Mouse (Mus musculus) hematopoietic stem cell, adult 5-6 weeks (primary cell): Measurements from ENCODE around the gene Homer3. TPM values are rescaled to one million over a fixed set of nuclear protein-coding genes. Genes with fewer than 3 reads are reported as not detected.
A peak's percentile ranks its signal among the peaks of the same experiment; 100 is the strongest.

Experiments
- ATAC-seq, 2 experiments: fragments of 125-278 bp in 1 of 2; replicated peaks in 1 of 2; 2 replicates each; pipeline ENCODE4 v1.8.0; 2016 to 2017; ENCODE audit warnings: inconsistent platforms in 2 of 2, mild to moderate bottlenecking in 2 of 2, moderate number of reproducible peaks in 2 of 2, low read depth in 1 of 2, moderate TSS enrichment in 1 of 2; ENCODE audit not compliant: low FRiP score in 2 of 2, poor library complexity in 2 of 2, severe bottlenecking in 2 of 2, insufficient read depth in 1 of 2, low TSS enrichment in 1 of 2
- total RNA-seq: library from RNA; stranded (forward); fragments of 172-1452, 232-1000 nt; gene quantifications from 2 replicates; pipeline ENCODE4 v1.2.3, GENCODE M21; 2017

Gene Homer3
- total RNA-seq, result 21.1 and 38.2 TPM in 2 replicates

GRCm38 (mm10) chr8:70282603-70283135 lies at the start of gene Homer3:
Homer3 (plus strand) TSS chr8:70282827.
- ATAC-seq, result peak; percentile 85 to 90

DNA sequence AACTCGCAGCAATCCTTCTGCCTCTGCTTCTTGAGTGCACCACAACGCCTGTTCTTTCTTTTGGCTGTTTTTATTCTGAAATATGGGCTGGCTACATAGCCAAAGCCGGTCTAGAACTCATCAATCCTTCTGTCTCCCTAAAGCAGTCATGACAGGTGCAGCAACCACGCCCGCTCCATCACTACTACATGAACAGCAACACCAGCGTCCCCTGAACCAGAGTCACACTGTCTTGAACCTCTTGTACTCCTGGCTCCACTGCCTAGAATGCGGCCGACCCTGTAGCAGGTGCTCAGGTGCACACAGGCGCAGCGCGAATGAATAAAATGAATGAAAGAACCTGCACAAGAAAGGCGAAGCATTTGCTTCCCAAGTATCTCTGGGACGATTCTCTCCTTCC lies 49.0 kb upstream of the Homer3 start:
- ATAC-seq, result no peak

- ATAC-seq, result peak; percentile 87 to 94
These were observed 48.4 kb upstream of the Homer3 start, which contains the start of the genes Sugp2 and Armc6 for GRCm38 (mm10) chr8:70234080-70234780. Sugp2 (plus strand) TSS chr8:70234226. Armc6 (minus strand) TSS chr8:70234466.

DNA sequence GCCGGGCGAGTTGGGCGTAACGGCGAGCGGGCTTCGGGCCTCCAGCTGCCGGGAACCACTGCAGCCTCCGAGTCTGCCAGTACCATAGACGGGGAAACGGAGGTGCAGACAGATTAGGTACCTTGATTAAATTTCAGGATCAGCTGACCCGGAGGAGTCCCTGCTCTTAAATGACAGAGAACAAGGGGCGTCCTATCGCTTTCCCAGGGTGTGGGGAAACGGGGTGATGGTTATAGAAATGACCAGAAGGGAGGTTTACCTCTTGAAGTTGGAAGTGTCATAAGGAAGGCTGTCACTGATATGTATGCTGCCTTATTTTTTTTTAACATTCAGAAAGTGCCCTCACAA lies 47.9 kb upstream of the Homer3 start:
- ATAC-seq, result no peak; a peak in 1 of 4 replicates

DNA sequence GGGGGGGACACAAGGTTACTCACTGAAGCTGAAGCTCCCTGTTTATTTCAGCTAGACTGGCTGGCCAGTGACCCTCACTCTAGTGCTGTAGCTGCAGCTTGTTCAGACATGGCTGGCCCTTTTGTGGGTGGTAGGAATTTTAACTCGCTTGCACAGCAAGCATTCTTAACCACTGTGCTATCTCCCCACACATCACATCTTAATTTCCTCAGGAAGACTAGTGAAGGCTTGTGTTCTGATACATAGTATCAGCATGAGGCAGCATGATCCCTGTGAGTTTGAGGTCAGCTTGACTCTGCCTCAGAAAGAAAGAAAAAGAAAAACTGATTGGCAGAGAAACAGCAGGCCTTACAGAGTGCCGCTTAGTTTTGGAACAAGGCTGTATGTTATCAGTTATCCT lies 44.8 kb upstream of the Homer3 start:
- ATAC-seq, result peak; percentile 47 to 50

DNA sequence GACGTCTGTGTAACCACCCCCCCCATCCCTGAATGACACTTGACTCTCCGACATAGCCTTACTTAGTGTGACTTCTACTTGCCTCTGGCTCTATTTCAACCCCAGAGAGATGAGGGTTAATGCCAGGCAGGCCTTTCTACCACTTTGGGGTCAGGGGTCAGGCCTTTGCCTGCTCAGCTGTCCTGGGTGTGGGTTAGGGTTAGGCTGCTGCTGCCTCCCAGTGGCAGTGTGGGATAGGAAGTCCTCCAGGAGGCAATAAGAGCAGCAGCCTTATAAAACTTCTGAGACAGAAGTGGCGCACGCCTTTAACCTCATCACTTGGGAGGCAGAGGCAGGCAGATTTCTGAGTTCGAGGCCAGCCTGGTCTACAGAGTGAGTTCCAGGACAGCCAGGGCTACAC lies 42.0 kb upstream of the Homer3 start:
- ATAC-seq, result no peak

- ATAC-seq, result no peak
These were observed 36.0 kb upstream of the Homer3 start for GRCm38 (mm10) chr8:70246622-70247021.

DNA sequence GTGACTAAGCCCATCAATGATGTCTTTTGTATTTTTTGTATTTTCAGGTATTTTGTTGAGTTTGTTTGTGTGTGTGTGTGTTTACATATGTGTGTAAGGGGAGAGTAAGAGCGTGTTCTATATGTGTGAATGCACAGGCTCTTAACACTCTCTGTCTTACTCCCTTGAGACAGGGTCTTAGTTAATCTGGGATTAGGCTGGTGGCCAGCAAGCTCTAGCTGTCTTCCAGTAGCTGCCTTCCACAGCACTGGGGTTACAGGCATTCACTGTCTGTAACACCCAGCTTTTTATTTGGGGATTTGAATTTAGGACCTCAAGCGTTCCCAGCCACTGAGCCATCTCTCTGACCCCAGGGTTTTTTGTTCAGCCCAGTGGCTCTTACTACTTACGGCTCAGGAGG lies 34.8 kb upstream of the Homer3 start:
- ATAC-seq, result no peak

DNA sequence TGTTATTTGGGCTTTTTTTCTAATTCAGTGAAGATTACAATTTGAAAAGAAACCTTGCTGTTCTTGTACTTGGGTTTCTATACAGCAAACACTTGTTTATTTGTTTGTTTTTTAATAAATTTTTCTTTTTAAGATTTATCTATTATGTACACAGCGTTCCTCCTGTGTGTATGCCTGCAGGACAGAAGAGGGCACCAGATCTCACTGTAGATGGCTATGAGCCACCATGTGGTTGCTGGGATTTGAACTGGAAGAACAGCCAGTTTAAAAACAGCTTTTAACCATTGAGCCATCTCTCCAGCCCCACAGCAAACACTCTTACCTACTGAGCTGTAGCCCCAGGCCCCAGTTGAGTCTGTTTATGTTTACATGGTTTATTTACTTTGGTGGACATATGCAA lies 28.0 kb upstream of the Homer3 start:
- ATAC-seq, result no peak

- ATAC-seq, result no peak
These were observed 25.2 kb upstream of the Homer3 start for GRCm38 (mm10) chr8:70257456-70257855.

DNA sequence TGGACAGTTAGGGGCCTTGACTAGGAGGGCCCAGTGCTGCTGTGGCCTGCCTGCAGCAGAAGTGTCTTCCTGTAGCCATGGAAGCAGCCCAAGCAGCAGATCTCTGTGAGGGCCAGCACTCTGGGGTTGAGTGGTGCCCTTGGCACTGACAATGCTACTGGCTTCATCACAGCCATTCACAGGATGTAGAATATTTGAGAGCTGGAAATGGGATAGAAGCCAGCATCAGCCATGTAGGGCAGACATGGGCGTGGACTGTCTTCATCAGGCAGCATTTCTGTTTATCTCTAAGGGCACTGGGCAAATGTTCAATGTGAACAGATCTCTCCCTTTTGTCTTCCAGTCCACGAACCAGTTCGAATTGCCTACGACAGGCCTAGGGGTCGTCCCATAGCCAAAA lies 24.0 kb upstream of the Homer3 start:
- ATAC-seq, result no peak

- peak in 1 of 2 experiments; percentile 21; a peak in 1 of 4 replicates for ATAC-seq
These were observed 23.6 kb upstream of the Homer3 start for GRCm38 (mm10) chr8:70259043-70259442.

DNA sequence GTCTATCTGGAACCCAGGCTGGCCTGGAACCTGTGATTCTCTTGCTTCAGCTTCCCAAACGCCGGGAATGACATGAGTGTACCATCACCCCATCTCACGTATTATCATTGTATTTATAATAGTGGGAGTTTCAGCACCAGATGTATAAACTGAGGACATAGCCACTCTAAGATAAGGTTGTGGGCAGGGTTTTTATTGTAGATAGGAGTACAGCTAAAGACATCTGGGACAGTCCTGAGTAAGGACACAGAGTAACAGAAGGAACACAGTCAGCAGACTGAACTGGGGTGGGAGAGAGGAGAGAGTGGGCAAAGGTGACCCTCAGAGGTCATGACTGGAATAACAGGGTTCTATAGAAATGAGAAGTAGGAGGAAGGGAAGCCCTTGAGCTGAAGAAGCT lies 15.0 kb upstream of the Homer3 start:
- ATAC-seq, result no peak

DNA sequence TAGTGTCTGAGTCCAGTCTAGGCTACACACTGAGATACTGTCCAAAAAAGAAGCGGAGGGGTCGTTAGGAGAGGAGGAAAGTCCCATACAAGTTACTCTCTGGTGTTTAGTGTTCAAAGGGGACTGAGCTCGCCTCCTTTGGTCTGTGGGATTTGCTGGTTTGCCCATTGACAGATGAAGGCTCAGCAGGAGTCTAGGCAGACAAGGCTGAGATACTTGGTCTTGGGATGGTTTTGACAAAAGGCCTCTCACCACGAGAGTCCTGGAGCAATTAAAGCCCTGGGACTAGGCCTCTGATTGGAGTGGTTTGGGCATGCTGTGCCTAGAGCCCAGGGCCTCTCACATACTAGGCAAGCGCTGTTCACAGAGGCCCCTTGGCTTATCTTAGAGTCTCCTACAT lies 14.3 kb upstream of the Homer3 start:
- ATAC-seq, result no peak

GRCm38 (mm10) chr8:70268799-70269565 lies 13.6 kb upstream of the Homer3 start:
- ATAC-seq, result peak; percentile 54 to 66

DNA sequence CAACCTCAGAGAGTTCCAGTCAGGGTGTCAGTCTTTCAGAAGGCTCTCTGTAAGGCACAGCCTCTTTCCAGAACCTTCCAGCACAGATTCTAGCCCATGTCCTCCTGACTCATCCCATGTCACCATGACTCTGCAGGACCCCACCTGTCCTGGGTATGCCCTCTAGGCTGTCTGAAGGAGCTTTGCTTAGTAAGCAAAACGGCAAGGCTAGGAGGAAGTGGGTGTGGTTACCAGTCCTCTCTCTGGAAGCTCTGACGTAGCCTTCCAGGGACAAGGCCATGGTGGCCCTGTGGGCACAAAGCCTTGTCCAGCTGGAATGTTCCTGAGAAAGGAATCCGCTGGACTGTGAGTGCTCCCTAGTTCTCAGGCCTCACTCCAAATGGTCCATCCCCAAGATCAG lies 9.7 kb upstream of the Homer3 start:
- ATAC-seq, result peak; percentile 34 to 43

- no peak for ATAC-seq
These were observed 8.3 kb upstream of the Homer3 start for GRCm38 (mm10) chr8:70274350-70274749.

DNA sequence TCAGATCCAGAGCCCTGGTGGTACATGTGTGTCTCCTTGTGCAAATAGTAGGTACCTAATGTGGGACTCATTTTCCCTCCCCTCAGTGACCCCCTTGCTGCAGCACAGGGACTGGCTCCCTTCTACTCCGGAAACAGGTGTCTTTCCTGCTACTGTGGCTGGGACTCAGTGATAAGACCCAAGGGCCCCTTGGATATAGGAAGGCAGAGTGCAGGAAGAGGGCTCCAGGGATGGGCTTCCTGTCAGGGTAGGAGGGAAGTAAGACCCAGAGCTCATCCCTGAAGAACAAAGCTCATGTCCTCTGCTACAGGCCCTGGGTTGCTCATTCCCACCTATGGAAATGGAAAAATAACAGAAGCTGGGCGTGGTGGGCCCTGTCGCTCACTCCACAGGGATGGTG lies 6.2 kb upstream of the Homer3 start:
- ATAC-seq, result peak; percentile 68 to 69
